Mouse (Mus musculus) right cerebral cortex, postnatal 14 days (tissue): Measurements from ENCODE around the gene Nhlrc4.
A peak's percentile ranks its signal among the peaks of the same experiment; 100 is the strongest.

Source experiments
- DNase-seq: peaks from one replicate; pipeline ENCODE4 v3.0.0; 2022

Nhlrc4 gene

DNA sequence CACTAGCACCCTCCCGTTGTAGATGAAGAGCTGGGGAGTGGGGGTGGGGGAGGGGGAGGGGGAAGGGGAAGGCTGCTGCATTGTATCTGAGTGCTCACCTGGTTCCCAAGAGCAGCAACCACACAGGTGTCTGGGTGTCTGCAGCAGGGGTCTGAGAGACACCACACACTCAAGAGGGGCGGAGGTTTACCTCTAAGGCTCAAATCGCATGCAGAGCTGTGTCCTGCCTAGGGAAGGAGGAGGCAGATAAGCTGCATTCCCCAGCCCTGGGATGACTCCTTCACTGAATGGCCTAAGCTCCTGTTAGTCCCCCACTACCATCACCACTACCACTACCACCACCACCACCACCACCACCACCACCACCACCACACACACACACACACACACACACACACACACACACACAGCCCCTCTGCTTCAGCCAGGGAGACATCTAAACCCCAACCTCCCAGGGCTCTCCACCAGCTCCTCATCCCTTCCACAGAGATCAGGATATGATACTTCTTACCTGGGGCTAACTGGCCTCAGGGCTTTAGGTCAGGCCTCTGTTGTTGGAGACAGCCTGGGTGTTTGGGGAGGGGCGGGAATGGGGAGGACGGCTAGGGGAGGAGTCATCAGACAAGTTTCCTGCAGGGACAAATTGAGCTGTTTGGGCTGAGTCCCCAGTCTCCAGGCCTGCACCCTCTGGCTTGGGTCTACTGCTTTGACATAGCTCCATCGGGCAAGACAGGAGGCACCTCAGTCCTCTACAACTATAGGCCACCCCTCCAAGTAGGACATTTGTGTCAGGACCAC lies at the start of gene Nhlrc4, which contains the start of gene Pigq:
Gene Nhlrc4, minus strand, starts transcription at position 596 of the 798 bp plus-strand sequence.
Gene Pigq, minus strand, starts transcription at position 571 of the 798 bp plus-strand sequence.
- DNase-seq, result no peak

DNA sequence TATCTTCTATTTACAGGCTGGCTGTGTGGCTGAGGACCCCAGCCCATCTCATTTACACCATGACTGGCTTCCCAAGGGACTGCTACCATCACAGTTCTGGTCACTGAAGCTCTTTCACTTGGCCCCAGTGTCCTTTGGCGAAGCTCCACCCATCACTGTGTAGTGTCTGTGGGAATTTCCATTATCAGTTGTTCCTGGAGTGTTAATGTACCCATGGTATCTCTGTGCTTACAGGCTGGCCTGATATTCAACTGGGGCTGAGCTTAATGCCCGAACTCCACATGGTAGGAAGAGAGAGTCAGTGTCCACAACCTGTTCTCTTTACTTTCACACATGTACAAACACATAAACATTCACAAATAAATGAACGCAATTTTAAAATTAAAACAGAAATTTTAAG lies 48.7 kb upstream of the Nhlrc4 start:
- DNase-seq, result no peak

DNA sequence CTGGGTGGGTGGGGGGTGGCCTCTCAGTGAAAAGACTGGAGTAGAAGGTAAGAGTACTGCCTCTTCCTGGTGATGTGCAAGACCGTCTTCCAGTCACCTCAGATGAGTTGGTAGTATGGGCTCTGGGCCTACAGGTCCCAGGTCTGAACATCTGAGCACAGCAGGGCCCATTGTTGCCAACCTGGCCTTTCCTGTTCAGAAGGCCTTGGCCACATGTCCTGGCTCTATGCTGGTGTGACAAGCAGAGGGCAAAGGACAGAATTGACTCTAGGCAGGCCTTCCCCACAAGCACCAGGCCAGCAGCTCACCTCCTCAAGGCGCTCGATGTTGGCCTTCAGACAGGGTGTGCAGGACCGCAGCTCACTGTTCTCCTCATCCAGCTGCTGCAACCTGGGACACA lies 47.5 kb upstream of the Nhlrc4 start:
- DNase-seq, result no peak

DNA sequence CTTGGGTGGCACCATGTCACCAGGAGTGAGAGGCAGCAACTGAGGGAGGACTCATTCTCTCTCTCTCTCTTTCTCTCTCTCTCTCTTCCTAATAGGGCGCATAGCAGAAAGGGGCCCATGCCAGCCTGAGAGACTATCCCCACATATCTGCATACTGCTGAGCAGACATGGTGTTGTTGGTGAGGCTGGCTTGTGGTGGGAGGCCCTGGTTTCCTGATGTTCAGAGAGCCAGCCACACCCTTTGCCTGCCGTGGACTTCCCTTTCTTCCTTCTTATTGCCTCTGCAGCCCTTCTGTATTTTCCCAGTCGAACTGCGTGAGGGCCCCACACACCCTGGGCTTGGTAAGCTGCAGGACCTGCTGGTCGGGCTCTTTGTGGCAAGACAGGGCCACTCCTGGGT lies 45.6 kb upstream of the Nhlrc4 start:
- DNase-seq, result no peak

DNA sequence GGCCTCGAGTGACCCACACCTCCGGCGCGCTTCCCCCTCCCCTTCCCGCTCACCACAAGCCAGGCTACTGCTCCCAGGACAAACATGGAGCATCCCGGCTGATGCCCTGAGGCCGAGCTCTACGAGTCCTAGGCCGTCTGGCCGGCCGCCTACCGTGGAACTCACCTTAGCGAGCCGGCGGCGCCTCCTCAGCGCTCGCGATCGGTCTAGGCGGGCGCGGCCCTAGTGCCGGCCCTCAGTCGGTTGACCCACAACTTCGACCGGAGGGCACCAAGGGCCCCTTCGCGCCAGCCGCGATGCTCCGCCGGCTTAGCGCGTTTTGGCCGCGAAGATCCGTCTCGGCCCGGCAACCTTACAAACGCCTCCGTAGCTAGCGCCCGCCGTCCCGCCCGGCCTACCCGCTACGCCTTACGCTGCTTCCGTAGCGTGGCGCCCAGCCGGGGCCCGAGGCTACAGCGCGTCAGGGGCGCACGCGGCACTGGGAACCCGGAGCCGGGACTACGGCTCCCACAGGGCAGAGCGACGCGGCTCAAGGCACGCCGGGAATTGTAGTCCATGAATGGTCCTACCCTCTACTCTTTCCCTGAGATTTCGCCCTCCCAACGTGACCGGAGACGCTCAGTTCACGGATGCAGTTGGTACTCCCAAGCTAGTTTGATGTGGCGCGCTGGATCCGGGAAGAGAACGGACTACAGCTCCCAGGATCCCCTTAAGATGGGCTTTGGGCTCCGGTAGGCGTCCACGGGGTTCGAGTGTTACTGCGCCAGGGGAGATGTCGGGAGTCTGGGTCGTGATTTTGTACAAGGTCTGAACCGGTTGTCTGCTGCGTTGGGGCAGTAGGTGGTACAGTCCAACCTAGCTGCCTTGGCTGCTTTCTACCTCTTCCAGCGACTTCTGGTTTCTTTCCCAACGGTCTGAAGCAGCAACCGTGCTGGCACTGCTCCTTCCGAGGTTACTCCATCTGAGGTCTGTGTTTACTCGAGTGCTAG lies 40.8 kb upstream of the Nhlrc4 start, which contains the start of gene Capn15:
Gene Capn15, minus strand, starts transcription at position 491 of the 989 bp plus-strand sequence.
- peak; percentile 95 for DNase-seq

DNA sequence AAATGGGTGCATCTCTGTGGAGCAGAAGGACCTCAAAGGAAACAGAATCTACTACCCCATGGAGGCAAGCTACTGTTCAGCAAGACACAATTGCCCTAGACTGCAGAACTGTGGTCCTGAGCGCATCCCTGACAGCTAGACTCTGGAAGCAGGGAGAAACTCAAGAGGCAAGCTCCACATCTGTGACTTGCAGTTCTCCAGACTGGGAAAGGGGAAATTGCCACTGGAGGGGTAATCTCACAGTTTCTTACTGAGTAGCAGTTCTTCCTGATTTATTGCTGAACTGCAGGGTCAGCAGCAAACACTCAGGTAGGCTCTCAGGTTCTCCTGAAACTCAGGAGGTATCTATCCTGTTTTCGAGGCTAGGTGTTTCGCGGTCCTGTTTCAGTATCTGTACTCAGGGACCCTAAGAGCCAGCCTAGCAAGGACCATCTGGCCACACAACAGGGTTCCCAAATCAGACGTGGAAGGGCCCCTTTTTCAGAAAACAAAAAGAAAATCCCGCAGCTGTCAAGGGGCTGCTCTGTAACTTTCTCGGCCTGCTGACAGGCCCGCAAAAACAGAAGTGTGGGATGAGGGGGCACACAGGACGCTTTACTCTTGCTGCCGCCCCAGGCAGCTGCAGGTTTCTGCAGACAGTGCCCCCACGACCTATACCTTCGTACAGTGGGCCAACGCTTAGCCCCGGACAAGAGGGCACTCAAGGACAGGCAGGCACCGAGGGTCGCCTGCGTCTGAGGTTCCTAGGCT lies 40.0 kb upstream of the Nhlrc4 start:
- no peak for DNase-seq

DNA sequence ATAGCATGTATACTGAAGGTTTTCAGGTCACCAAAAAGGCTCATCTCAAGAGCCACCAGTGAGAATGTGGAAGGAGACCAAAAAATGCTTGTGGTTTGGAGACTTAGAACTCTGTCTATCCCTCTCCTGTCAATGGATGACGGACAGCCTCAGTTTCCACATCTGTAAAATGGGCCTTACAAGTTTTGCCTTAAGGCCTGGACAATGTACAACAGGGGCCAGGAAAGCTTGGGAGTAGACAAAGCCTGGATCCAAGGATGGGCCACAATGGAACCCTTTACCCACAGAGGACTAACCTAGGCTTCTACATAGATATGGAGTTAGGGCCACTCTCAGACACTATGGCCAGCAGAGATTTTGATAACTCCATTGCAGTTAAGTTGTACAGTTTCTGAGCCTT lies 39.3 kb upstream of the Nhlrc4 start:
- DNase-seq, result no peak

DNA sequence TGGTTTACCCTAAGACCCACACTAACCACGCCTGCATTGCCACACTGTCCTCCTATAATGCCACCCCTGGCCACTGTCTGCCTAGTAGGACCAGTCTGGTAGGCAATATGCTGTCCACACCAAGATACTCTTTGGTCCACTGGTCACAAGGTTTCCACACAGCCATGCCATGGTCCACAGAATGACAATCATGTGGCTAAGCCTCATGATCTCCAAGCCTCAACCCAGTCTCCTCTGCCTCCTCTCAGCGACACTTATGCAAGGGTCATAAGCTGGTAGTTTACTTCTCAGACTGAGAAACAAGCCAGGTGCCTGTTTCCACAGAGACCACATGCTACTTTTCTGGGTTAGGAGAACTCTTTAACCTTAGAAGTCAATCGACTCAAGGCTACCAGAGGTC lies 38.2 kb upstream of the Nhlrc4 start:
- no peak for DNase-seq

DNA sequence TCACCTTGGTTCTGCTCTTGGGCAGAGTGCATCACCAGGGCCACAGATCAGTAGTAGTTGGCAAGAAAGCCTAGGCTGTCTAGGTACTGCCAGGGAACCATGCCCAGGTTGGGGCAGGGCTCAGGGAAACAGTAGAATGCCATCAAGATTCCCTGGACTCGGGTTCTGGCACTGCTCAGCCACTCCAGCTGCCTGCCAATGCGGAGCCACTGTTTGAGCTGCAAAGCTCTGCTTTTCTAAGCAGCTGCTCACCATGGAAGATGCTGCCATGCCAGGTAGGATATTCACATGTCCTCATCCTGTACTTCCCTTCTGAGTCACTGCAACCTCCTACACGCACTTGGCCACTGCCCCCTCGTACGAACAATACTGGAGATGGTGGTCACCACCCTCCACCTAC lies 36.1 kb upstream of the Nhlrc4 start:
- no peak for DNase-seq

DNA sequence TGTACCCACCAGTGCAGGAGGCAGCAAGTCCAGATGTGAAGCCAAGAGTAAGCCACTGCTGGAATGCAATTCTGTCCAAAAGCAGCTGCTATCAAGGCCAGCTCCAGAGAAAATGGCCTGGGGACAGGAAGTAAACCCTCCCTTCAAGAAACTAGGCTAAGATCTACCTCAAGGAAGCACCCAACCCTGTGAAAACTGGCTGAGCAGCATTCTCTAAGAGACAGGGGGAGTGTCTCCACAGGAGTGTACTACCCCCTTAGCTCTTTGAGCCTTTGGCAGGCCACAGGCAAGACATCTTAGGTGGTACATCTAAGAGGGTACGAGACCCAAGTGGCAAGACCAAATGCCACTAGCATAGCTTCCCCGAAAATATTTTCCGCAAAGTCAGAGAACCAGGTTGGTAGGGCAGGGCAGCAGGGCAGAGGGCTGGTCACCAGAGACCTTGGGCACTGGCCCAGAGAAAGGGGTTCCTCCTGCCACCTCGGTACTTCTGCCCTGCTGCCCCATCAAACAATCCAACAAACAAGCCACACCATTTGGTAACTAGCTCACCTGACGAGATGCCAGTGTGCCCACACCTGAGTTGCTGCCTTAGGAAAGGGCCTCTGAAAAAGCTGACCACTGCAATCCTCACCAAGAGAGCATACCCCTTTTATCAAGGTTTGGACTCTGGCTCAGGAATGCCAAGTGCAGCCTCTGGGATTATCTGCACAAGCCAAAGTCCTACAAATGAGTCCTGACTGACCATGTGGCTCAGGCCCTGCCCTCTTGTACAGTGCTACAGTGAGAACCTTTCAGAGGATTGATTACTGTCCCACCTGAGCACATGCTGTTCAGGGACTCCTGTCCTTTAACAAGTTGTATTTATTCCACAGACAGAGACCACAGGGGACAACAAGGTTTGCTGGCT lies 35.3 kb upstream of the Nhlrc4 start:
- DNase-seq, result no peak

DNA sequence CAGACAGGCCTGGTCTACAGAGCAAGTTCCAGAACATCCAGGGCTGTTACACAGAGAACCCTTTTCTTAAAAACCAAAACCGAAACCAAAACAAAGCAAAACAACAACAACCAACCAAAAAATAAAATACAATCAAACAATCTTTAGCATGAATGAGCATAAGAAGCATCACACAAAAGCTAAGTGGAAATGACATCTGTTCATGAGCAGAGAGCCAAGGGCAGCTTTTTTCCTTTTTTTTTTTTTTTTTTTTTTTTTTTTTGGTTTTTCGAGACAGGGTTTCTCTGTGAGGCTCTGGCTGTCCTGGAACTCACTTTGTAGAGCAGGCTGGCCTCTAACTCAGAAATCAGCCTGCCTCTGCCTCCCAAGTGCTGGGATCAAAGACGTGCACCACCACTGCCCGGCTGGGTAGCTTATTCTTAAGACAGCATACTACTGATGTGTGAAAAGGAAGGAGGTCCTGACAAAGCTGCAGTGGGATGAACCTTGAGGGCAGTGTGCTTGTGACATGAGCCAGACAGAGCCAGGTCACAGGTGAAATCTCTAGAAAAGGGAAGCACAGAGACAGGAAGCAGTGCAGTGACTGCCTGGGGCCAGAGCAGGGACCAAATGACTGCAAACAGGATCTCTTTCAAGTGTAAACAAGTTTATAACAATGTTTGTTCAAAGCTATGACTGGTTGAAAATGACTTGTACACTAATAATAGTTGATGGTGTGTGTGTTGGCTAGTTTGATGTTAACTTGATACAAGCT lies 26.4 kb upstream of the Nhlrc4 start:
- no peak for DNase-seq

DNA sequence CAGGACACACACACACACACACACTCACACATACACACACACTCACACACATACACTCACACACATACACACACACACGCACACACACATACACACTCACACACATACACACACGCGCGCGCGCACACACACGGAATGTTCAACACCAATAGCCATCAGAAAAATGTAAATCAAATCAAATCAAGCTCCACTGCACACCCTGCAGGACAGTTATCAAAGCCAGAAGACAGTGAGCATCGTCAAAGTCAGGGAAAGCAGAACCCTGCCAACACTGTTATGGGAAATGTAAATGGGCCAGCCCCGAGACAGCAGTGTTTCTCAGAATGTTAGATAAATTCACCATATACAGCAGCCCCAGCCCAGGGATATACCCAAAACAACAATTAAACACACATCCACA lies 25.7 kb upstream of the Nhlrc4 start:
- DNase-seq, result no peak

DNA sequence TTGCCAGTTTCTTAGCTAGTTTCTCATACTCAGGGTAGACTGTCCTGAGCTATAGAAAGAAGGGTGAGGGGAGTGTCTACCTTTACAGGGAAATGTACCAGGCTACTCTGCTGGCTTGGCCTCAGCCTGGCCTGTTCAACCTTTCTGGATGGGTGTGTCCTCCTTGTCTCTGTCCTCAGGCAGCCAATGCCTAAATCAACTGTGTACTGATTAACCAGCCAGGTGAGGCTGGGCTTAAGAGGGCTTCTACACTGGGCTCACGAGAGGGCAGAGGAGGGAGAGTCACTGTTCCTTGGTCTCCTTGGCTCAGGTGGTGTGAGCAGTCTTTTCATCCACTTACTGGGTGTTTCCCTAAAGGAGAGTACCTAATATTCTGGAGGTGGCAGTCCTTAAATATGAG lies 23.4 kb upstream of the Nhlrc4 start:
- DNase-seq, result no peak

DNA sequence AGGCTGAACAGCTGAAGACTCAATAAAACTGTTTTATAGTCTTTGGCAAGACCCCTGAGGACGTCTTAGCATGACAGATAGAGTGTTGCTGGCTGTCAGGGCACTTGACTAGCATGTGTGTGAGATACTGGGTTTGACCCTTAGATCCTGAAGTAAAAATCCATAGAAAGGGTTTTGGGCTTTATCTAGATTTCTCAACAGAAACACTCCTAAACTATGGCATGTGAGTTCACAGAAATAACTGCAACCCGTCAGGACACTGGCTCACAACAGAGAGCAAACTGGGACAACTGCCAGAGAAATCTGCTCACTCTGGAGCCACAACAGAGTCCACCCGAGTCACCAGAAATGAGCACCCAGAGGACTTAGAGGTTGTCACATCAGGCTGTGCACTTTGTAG lies 22.9 kb upstream of the Nhlrc4 start:
- no peak for DNase-seq

DNA sequence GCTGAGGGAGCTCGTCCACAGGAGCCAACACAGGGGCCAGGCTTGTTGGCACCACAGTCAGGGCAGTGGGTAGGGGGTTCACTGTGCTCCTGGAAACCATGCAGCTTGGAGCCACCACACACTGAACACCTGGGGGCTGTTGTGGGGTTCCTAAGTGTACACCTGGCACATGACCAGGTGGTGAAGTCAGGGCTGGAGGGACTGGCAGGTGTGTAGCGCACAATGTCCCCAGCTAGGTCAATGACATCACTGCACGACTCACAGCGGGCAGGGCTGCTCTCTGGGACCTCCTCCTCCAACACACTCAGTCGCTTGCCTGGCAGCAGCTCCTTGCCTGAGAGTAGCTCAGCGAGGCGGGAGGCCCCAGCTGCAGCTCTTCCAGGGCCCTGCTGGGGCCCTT lies 19.5 kb upstream of the Nhlrc4 start:
- DNase-seq, result no peak

DNA sequence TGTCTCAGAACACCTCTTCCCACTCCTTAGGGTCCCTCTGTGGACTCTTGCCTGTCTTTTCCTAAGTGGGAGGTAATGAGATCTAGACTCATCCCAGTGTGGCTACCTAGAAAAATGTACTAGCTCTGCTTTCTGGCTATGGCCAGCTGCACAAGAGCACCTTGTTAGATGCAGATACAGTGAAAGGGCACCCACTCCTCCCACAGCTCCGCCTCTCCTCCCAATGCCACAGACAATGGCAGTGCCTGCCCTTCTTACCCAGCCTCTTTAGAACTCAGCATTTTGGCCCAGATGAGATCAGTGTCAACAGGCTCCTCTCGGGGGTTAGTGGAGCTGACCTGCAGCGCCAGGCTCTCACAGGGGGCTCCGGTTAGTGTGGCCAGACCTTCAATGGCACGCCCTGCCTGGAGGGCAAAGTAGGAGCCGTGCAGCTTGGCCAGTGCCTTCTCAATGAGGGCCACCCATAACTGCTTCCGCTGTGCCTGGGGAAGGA lies 17.7 kb upstream of the Nhlrc4 start:
- no peak for DNase-seq

DNA sequence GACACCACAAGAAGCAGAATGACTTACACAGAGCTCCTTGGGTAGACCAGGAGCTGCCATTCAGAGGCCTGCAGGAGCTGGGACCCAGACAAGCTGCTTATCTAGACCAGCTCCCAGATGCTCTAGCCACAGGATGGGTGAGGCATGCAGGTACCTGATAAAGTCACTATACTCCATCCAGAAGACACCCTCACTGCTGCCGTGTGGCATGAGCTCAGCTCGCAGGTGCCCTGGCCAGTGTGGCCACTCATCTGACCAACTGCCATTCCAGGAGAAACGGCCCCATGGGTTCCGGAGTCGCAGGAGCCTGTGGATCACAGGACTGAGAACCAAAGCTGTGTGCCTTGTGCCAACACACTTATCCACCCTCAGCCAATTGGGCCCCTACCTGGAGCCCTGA lies 16.8 kb upstream of the Nhlrc4 start:
- DNase-seq, result no peak

DNA sequence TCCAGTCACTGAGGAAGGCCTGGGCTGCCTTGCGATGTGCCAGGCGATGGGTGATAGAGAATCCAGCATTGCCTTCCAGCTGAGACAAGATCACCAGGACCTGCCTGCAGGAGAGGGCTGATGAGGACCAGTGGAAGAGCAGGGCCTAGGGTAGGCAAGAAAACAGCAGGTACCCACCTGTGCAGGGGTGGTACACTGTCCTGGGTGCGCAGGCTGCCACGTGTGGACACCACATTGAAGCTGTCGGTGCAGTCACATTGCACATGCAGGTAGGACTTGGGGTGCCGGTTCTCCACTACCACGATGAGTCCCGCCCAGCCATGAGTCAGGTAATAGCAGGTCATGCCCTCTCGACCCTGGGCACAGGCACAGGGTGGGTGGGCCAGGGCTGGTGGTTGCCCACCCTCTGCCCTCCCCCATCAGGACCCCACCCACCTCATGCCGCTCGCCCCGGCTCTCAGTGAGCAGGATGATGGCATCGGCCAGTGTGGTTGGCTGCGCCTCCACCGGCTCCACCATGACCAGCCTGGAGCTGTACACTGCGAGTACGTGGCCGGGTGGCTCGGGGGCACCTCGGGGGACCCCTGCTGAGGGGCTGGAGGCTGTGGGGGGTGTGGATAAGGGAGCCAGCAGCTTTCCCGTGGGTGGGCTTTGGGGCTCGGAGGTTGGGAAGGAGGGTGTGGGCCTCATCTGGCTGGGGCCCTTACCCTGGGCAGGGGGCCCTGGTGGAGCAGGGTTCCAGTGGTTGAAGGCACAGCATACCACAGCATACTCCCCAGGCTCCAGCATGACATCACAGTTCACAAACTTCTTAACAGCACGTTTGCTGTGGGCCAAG lies 15.1 kb upstream of the Nhlrc4 start:
- DNase-seq, result no peak

DNA sequence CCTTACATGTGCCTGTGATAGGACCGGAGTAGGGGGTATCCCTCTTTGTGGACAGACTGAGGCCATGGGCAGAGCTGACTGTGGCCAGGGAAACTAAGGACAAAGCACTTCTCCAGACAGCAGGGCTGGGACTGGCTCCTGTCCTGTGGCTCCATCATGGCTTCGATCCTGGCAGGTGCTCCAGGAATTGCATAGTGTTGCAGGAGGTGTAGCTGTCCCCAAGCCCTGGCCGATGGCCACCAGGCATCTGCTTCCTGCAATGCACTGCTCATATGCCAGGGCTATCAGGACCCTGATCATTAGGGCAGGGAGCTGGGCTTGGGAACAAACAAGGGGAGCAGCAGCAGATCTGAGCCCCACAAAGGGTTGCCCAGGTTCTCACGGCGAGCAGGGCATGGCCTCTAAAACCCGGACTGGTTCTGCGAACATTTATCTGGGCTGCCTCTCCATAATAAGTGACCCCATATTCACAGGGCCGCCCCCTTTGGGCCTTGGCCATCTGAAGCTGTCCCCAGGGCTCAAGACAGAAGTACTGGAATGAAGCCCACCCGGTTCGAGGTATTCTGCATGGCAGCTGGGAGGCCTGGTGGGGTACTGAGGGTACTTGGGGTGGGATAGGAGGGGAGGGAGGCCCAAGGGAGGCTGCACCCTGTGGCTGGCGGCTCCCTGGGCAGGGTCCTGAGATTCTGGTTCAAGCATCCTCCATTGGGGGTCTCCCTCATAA lies 14.2 kb upstream of the Nhlrc4 start:
- DNase-seq, result no peak
